Mouse (Mus musculus): ENCODE measurements around the gene Lcn9.

GRCm38 (mm10) chr2:25853998-25854397 is 31.0 kb downstream of the Lcn9 start:
- TF ChIP-seq USF1 (IDR thresholded peaks at IDR 0.05; ENCODE audit: low read depth) = no peak
- TF ChIP-seq POLR2A (IDR thresholded peaks at IDR 0.05; ENCODE audit: insufficient read length, low read depth) = no peak

Data from myocyte (in vitro differentiated cells).